Mouse (Mus musculus): Measurements from ENCODE around the gene Umodl1. TPM values are rescaled to one million over a fixed set of nuclear protein-coding genes. Genes with fewer than 3 reads are reported as not detected.

The Umodl1 gene
- polyA plus RNA-seq, 1 experiment from 2014 or later: not detected

DNA sequence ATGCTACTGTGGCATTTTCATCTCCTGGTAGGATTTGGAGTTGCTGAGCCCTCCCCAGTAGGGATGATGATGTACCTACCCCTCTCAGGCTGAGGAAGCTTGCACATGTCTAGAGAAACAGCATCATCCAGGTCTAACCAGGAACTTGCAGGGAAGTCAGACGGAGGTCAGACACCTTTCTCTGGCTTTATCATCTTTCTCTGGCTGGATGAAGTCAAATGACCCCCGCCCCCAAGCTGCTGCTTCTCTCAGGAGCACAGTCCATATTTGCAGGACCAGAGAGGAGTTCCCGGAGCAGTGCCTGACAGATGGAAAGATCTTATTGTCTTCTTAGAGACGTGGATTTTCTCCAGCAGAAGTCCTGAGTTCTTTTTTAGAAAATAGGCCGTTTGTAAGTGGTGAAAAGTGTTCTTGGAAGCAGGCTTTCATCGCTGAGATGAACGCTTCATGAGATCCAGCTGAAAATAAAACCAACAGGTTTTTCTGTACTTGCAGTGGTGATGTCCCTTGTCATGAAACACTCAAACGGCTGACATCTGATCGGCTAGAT lies 74.5 kb downstream of the Umodl1 start:
- DNase-seq (ENCODE audit: low spot score) (no peak), ATAC-seq (no peak)
- Histone ChIP-seq H3K36me3 (ENCODE audit: insufficient read depth, low read length) (no peaks in the 10 kb centered on the region), H3K27me3 (replicated peaks; ENCODE audit: insufficient read depth, low read length) (no peaks in the 10 kb centered on the region), H3K4me1 (ENCODE audit: insufficient read depth, low read depth, low read length) (no peaks in the 10 kb centered on the region), H3K4me3 (ENCODE audit: low read depth, low read length) (no peak overlapping the region), H3K9ac (replicated peaks; ENCODE audit: low read depth) (no peak overlapping the region), H3K4me2 (replicated peaks; ENCODE audit: low read depth, low read length) (no peak overlapping the region), H3K9me3 (ENCODE audit: low read length) (no peaks in the 10 kb centered on the region), H3K27ac (ENCODE audit: low read length) (no peak overlapping the region)
- TF ChIP-seq EP300 (IDR thresholded peaks at IDR 0.05) (no peak), CTCF (IDR thresholded peaks at IDR 0.05) (no peak)
- 69% methylated on average over 9 of the region's 9 CpGs for WGBS

DNA sequence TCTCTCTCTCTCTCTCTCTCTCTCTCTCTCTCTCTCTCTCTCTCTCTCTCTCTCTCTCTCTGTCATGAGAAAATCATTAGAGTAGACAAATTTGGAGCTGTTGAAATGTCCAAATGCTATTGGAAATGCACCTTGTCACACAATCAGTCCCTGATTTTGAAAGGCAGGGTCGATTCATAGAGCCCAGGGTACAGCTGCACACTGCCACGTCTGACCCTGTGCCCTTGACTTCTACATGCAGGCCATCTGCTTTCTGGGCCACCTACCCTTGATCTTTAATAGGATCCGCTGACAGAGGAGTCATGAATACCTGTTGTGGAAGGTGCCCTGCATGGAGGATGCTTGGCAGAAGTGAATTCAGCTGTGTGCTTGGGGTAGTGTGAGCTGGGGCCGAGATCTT lies 75.0 kb downstream of the Umodl1 start:
- H3K9ac ChIP-seq (replicated peaks; ENCODE audit: low read depth): no peak overlapping the region
- no peak for ATAC-seq
- DNase-seq (ENCODE audit: low spot score): no peak
- H3K9me3 ChIP-seq (ENCODE audit: low read length): no peaks in the 10 kb centered on the region
- H3K27ac ChIP-seq (ENCODE audit: low read length): no peak overlapping the region
- no peaks in the 10 kb centered on the region for H3K36me3 ChIP-seq (ENCODE audit: insufficient read depth, low read length)
- WGBS: 83% methylated on average over 4 of the region's 4 CpGs
- H3K27me3 ChIP-seq (replicated peaks; ENCODE audit: insufficient read depth, low read length): no peaks in the 10 kb centered on the region
- no peak overlapping the region for H3K4me2 ChIP-seq (replicated peaks; ENCODE audit: low read depth, low read length)
- no peak overlapping the region for H3K4me3 ChIP-seq (ENCODE audit: low read depth, low read length)
- TF ChIP-seq CTCF (IDR thresholded peaks at IDR 0.05): no peak
- no peak for TF ChIP-seq EP300 (IDR thresholded peaks at IDR 0.05)
- H3K4me1 ChIP-seq (ENCODE audit: insufficient read depth, low read depth, low read length): no peaks in the 10 kb centered on the region

DNA sequence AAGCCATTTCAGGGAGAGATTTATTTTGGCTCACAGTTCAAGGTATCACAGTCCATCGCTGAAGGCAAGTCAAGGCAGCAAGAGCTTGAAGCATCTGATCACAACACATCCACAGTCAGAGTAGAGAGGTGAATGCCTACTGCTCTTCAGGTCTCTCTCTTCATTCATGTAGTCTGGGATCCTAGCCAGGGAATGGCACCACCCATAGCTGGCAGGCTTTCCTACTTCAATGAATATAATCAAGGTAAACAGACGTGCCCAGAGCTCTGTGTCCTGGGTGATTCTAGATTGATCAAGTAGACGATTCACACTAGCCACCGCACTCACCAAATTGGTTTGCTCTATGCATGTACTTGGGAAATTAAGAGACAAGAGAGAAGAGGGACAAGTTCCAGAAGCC lies 77.9 kb downstream of the Umodl1 start:
- ATAC-seq: no peak
- no peaks in the 10 kb centered on the region for H3K9me3 ChIP-seq (ENCODE audit: low read length)

DNA sequence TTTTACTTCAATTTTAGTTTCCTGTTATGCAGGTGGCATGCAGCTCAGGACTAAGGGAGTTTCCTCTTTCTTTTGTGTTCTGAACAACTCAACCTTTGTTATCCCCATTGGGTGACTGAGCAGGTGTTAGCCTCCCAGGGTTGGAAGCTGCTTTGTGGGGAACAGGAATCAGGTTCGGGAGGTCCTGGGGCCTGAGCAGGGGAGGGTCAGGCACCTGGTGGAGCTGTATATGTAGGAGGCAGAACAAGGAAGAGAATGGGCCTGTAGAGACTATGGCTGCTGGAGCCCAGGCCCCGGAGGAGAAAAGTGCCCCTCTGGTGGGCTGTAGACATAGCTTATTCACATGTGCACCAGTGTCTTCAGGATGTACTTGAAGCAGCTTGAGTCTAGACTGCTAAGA lies 78.8 kb downstream of the Umodl1 start:
- DNase-seq (ENCODE audit: low spot score) (no peak), ATAC-seq (no peak)
- Histone ChIP-seq H3K9ac (replicated peaks; ENCODE audit: low read depth) (no peak overlapping the region), H3K9me3 (ENCODE audit: low read length) (no peaks in the 10 kb centered on the region), H3K27ac (ENCODE audit: low read length) (no peak overlapping the region), H3K36me3 (ENCODE audit: insufficient read depth, low read length) (no peaks in the 10 kb centered on the region), H3K4me1 (ENCODE audit: insufficient read depth, low read depth, low read length) (no peaks in the 10 kb centered on the region), H3K27me3 (replicated peaks; ENCODE audit: insufficient read depth, low read length) (no peaks in the 10 kb centered on the region), H3K4me3 (ENCODE audit: low read depth, low read length) (no peak overlapping the region), H3K4me2 (replicated peaks; ENCODE audit: low read depth, low read length) (no peak overlapping the region)
- TF ChIP-seq CTCF (IDR thresholded peaks at IDR 0.05): no peak
- 58% methylated on average over 2 of the region's 2 CpGs for WGBS

More for the DNA sequence above, 77.9 kb downstream of the Umodl1 start:
- 85% methylated on average over 4 of the region's 4 CpGs for WGBS
- Histone ChIP-seq H3K27me3 (replicated peaks; ENCODE audit: insufficient read depth, low read length) (no peaks in the 10 kb centered on the region), H3K4me2 (replicated peaks; ENCODE audit: low read depth, low read length) (no peak overlapping the region), H3K4me3 (ENCODE audit: low read depth, low read length) (no peak overlapping the region), H3K27ac (ENCODE audit: low read length) (no peak overlapping the region), H3K4me1 (ENCODE audit: insufficient read depth, low read depth, low read length) (no peaks in the 10 kb centered on the region), H3K36me3 (ENCODE audit: insufficient read depth, low read length) (no peaks in the 10 kb centered on the region), H3K9ac (replicated peaks; ENCODE audit: low read depth) (no peak overlapping the region)
- TF ChIP-seq EP300 (IDR thresholded peaks at IDR 0.05) (no peak), CTCF (IDR thresholded peaks at IDR 0.05) (no peak)
- no peak for DNase-seq (ENCODE audit: low spot score)

DNA sequence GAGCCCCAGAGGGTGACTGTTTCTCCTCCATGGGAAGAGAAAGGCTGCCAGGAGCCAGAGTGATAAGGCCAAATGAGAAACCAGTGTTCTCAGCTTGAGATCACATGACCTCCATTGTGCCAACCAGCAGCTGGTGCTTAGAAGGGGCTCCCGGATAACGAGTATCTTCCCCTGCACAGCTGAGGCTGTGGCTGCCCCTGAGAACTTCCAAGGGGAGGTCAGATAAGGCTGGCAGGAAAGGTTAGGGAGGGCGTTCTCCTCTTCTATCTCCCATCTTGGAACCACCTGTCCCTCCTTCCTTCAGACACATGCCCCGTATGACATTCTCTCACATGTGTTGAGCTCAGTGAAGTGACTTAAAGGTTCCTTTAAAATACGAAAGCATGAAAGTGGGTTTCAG lies 79.7 kb downstream of the Umodl1 start:
- H3K27ac ChIP-seq (ENCODE audit: low read length): no peak overlapping the region
- no peak for DNase-seq (ENCODE audit: low spot score)
- TF ChIP-seq EP300 (IDR thresholded peaks at IDR 0.05) (no peak), CTCF (IDR thresholded peaks at IDR 0.05) (no peak)
- H3K36me3 ChIP-seq (ENCODE audit: insufficient read depth, low read length): no peaks in the 10 kb centered on the region
- no peak overlapping the region for H3K9ac ChIP-seq (replicated peaks; ENCODE audit: low read depth)
- no peaks in the 10 kb centered on the region for H3K9me3 ChIP-seq (ENCODE audit: low read length)
- H3K4me1 ChIP-seq (ENCODE audit: insufficient read depth, low read depth, low read length): no peaks in the 10 kb centered on the region
- H3K4me2 ChIP-seq (replicated peaks; ENCODE audit: low read depth, low read length): no peak overlapping the region
- WGBS: 40% methylated on average over 5 of the region's 5 CpGs
- no peaks in the 10 kb centered on the region for H3K27me3 ChIP-seq (replicated peaks; ENCODE audit: insufficient read depth, low read length)
- H3K4me3 ChIP-seq (ENCODE audit: low read depth, low read length): no peak overlapping the region
- ATAC-seq: no peak

DNA sequence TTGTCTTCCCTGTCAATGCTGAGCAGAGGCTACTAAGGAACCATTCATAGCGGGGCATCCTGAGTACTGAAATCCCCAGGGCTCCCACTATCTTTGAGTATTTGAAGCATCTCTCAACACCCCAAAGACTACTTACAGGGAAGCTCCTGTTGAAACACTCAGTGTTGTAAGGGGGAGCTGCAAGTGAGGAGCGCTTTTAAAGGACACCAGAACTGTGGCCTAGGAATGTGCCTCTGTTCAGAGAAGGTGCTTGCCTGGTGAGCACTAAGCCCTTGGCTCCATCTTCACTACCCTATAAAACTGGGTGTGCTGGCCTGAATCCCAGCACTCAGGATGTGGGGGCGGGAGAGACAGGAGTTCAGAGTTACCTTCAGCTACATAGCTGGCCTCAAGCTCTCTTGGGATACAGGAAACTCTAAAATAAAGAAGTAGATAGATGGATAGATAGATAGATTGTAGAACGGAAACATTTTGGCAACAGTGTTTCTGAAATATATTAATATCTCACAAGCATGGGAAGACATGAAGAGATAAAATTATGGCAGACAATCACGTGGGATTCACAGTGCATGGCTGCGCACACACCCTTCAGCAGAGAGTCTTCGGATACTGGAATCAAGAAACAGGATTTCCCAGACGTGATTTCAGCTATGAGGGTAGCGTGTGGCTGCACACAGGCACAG lies 80.4 kb downstream of the Umodl1 start:
- Histone ChIP-seq H3K4me2 (replicated peaks; ENCODE audit: low read depth, low read length) (no peak overlapping the region), H3K4me1 (ENCODE audit: insufficient read depth, low read depth, low read length) (no peaks in the 10 kb centered on the region), H3K27ac (ENCODE audit: low read length) (no peak overlapping the region), H3K9ac (replicated peaks; ENCODE audit: low read depth) (no peak overlapping the region), H3K36me3 (ENCODE audit: insufficient read depth, low read length) (no peaks in the 10 kb centered on the region), H3K9me3 (ENCODE audit: low read length) (no peaks in the 10 kb centered on the region), H3K4me3 (ENCODE audit: low read depth, low read length) (no peak overlapping the region), H3K27me3 (replicated peaks; ENCODE audit: insufficient read depth, low read length) (no peaks in the 10 kb centered on the region)
- 60% methylated on average over 9 of the region's 9 CpGs for WGBS
- DNase-seq (ENCODE audit: low spot score) (no peak), ATAC-seq (no peak)
- TF ChIP-seq CTCF (IDR thresholded peaks at IDR 0.05) (no peak), EP300 (IDR thresholded peaks at IDR 0.05) (no peak)

Data from lung, postnatal 0 days (tissue).